8 mouse cellular contexts compared by ENCODE assay signal in genomic region chr2:30782312-30783290, GRCm38 (mm10). TPM values are rescaled to one million over a fixed set of nuclear protein-coding genes. Genes with fewer than 3 reads are reported as not detected.
DNase-seq lines count a peak whose midpoint lies in the region; ATAC-seq and TF ChIP-seq lines count a peak whose summit lies in the region.

No protein-coding gene starts in this region.

- peak overlapping the region; percentile 33 to 47; a peak in 3 of 4 replicates for H3K4me3 ChIP-seq in MEL (ENCODE audit: control insufficient read depth in 1 of 2, insufficient read depth in 1 of 2, low read depth in 2 of 2, low read length in 2 of 2)
- H3K4me3 ChIP-seq in embryonic facial prominence, embryonic 10.5 days = peak overlapping the region; percentile 53
- no peak overlapping the region for H3K4me3 ChIP-seq in hindbrain, embryonic 11.5 days (ENCODE audit: low read depth, low read length)
- H3K4me3 ChIP-seq in liver, embryonic 16.5 days (ENCODE audit: low read depth, low read length) = no peak overlapping the region

- no peaks in the 10 kb centered on the region for H3K9me3 ChIP-seq in MEL (replicated peaks; ENCODE audit: insufficient read depth, low read length)
- no peaks in the 10 kb centered on the region for H3K9me3 ChIP-seq in embryonic facial prominence, embryonic 10.5 days
- H3K9me3 ChIP-seq in hindbrain, embryonic 11.5 days (ENCODE audit: control insufficient read depth, low read length) = no peaks in the 10 kb centered on the region
- H3K9me3 ChIP-seq in liver, embryonic 16.5 days (replicated peaks; ENCODE audit: control insufficient read depth, low read length) = no peaks in the 10 kb centered on the region

- ATAC-seq in hindbrain, embryonic 11.5 days (ENCODE audit: low FRiP score) = no peak
- no peak for ATAC-seq in liver, embryonic 16.5 days (ENCODE audit: low read depth)
- no peak for ATAC-seq in activated CD4-positive, CD25-positive, alpha-beta regulatory T cell, adult 4 months

- TF ChIP-seq RAD21 in MEL (IDR thresholded peaks at IDR 0.05; ENCODE audit: low read depth, low read length) = no peak

- TF ChIP-seq POLR2A in MEL (IDR thresholded peaks at IDR 0.05; ENCODE audit: control insufficient read depth in 1 of 2, insufficient read depth in 1 of 2, low read depth in 1 of 2, low read length in 2 of 2, poor library complexity in 1 of 2) = no peak

- DNase-seq in MEL (ENCODE audit: low read depth, low spot score) = no peak
- no peak for DNase-seq in embryonic facial prominence, embryonic 10.5 days (ENCODE audit: low spot score)
- DNase-seq in hindbrain, embryonic 11.5 days (ENCODE audit: low spot score) = no peak
- no peak for DNase-seq in spleen, adult 18-20 months
- no peak for DNase-seq in lung, postnatal 14 days
- no peak for DNase-seq in layer of hippocampus, postnatal 36 days

- H3K9ac ChIP-seq in MEL (ENCODE audit: control insufficient read depth, low read depth, low read length, poor library complexity, severe bottlenecking) = peak overlapping the region; percentile 55
- peak overlapping the region; percentile 48 for H3K9ac ChIP-seq in hindbrain, embryonic 11.5 days (ENCODE audit: low read depth, low read length)
- H3K9ac ChIP-seq in liver, embryonic 16.5 days (ENCODE audit: low read depth, low read length) = peak overlapping the region; percentile 22; the same call in 1 of the 2 replicates

- no peaks in the 10 kb centered on the region for H3K36me3 ChIP-seq in MEL (ENCODE audit: control insufficient read depth in 1 of 2, insufficient read depth in 2 of 2, low read length in 2 of 2)
- H3K36me3 ChIP-seq in embryonic facial prominence, embryonic 10.5 days (replicated peaks) = no peaks in the 10 kb centered on the region
- H3K36me3 ChIP-seq in hindbrain, embryonic 11.5 days (ENCODE audit: control insufficient read depth, insufficient read depth, low read length) = no peaks in the 10 kb centered on the region
- H3K36me3 ChIP-seq in liver, embryonic 16.5 days (ENCODE audit: control insufficient read depth, insufficient read depth) = no peaks in the 10 kb centered on the region

- H3K4me1 ChIP-seq in MEL (ENCODE audit: control insufficient read depth in 1 of 2, insufficient read depth in 2 of 2, low read length in 2 of 2) = peaks cover 0 to 9% of the 10 kb centered on the region in 2 experiments; a peak in 3 of 4 replicates
- peaks cover 87% of the 10 kb centered on the region for H3K4me1 ChIP-seq in embryonic facial prominence, embryonic 10.5 days
- H3K4me1 ChIP-seq in hindbrain, embryonic 11.5 days (replicated peaks; ENCODE audit: control insufficient read depth, insufficient read depth, low read length) = peaks cover 23% of the 10 kb centered on the region
- H3K4me1 ChIP-seq in liver, embryonic 16.5 days (ENCODE audit: control insufficient read depth, low read depth, low read length) = peaks cover 16% of the 10 kb centered on the region

- no peak for TF ChIP-seq EP300 in MEL (IDR thresholded peaks at IDR 0.05; ENCODE audit: low read depth in 1 of 2, low read length in 2 of 2)

- H3K4me2 ChIP-seq in hindbrain, embryonic 11.5 days (replicated peaks; ENCODE audit: low read depth, low read length) = no peak overlapping the region; the same call in 1 of the 2 replicates
- H3K4me2 ChIP-seq in liver, embryonic 16.5 days (ENCODE audit: low read depth, low read length) = peak overlapping the region; percentile 61

- TF ChIP-seq CTCF in MEL (IDR thresholded peaks at IDR 0.05 in 2 of 3, conservative IDR thresholded peaks at IDR 0.05 in 1 of 3; ENCODE audit: control insufficient read depth in 1 of 3, insufficient read depth in 1 of 3, low read depth in 2 of 3, low read length in 3 of 3, poor library complexity in 1 of 3, severe bottlenecking in 1 of 3) = no peak

- H3K27ac ChIP-seq in MEL (ENCODE audit: control insufficient read depth, low read depth, low read length) = no peak overlapping the region
- H3K27ac ChIP-seq in embryonic facial prominence, embryonic 10.5 days (replicated peaks) = peak overlapping the region; percentile 90
- H3K27ac ChIP-seq in hindbrain, embryonic 11.5 days (ENCODE audit: low read depth, low read length) = peak overlapping the region; percentile 14
- H3K27ac ChIP-seq in liver, embryonic 16.5 days (ENCODE audit: low read length) = no peak overlapping the region

- no peaks in the 10 kb centered on the region for H3K79me2 ChIP-seq in MEL (ENCODE audit: control insufficient read depth, insufficient read depth, low read length, poor library complexity)

- 79% methylated on average over 8 of the region's 8 CpGs for WGBS in embryonic facial prominence, embryonic 10.5 days
- 79% methylated on average over 8 of the region's 8 CpGs for WGBS in hindbrain, embryonic 11.5 days
- WGBS in liver, embryonic 16.5 days (ENCODE audit: insufficient replicate concordance) = 63% methylated on average over 8 of the region's 8 CpGs

- H3K27me3 ChIP-seq in MEL (ENCODE audit: control insufficient read depth in 1 of 2, insufficient read depth in 2 of 2, low read length in 2 of 2) = no peaks in the 10 kb centered on the region
- 0 out of 2 replicates have a peak, but pooled peaks cover 5% of the 10 kb centered on the region for H3K27me3 ChIP-seq in embryonic facial prominence, embryonic 10.5 days (replicated peaks; ENCODE audit: low read depth, poor library complexity, severe bottlenecking)
- no peaks in the 10 kb centered on the region for H3K27me3 ChIP-seq in hindbrain, embryonic 11.5 days (ENCODE audit: control insufficient read depth, insufficient read depth, low read length)
- H3K27me3 ChIP-seq in liver, embryonic 16.5 days (ENCODE audit: control insufficient read depth, insufficient read depth, low read depth, low read length) = peaks cover 15% of the 10 kb centered on the region

TF ChIP-seq in MEL, 35 proteins besides CTCF, POLR2A, EP300 and RAD21:
- TF ChIP-seq TBP (IDR thresholded peaks at IDR 0.05; ENCODE audit: low read depth, low read length) = no peak
- no peak for TF ChIP-seq MYC (IDR thresholded peaks at IDR 0.05; ENCODE audit: low read depth, low read length)
- no peak for TF ChIP-seq GABPA (IDR thresholded peaks at IDR 0.05; ENCODE audit: low read depth, low read length)
- no peak for TF ChIP-seq MYB (IDR thresholded peaks at IDR 0.05; ENCODE audit: low read depth, low read length)
- no peak for TF ChIP-seq SIN3A (IDR thresholded peaks at IDR 0.05; ENCODE audit: low read length)
- no peak for TF ChIP-seq KAT2A (conservative IDR thresholded peaks at IDR 0.05; ENCODE audit: low read depth, low read length)
- no peak for TF ChIP-seq NRF1 (IDR thresholded peaks at IDR 0.05; ENCODE audit: insufficient read depth, low read depth, low read length, poor library complexity, severe bottlenecking)
- no peak for TF ChIP-seq ELF1 (IDR thresholded peaks at IDR 0.05; ENCODE audit: low read depth, low read length)

RNA-seq across cellular contexts. Expression of gene 1700001O22Rik, which starts 20.9 kb away (rescaled TPM):
- 0.50 TPM in 1 of 2 replicates, not detected in the other for total RNA-seq in MEL (2012; rRNA removed)
- polyA plus RNA-seq in MEL (2012; ENCODE audit: insufficient read depth in 1 of 2, insufficient read length in 2 of 2, low read depth in 1 of 2, low replicate concordance in 2 of 2, missing spikeins in 1 of 2) = 1 to 10 TPM in 1 of 2 experiments, not detected in 1; 1.8 TPM
- 2.4 and 3.1 TPM in 2 replicates for polyA plus RNA-seq in embryonic facial prominence, embryonic 10.5 days (2016; fragmentation: Nextera tagmentation; extraction: Ambion mirVana)
- 2.7 and 4.0 TPM in 2 replicates for polyA plus RNA-seq in hindbrain, embryonic 11.5 days (2014; fragmentation: Nextera tagmentation; extraction: Ambion mirVana)
- 0.09 TPM in 1 of 2 replicates, not detected in the other for polyA plus RNA-seq in liver, embryonic 16.5 days (2015; fragmentation: Nextera tagmentation; extraction: Ambion mirVana)
- under 1 TPM; 0.73 to 0.76 TPM for polyA plus RNA-seq in activated CD4-positive, CD25-positive, alpha-beta regulatory T cell, adult 4 months (2017; shearing (Covaris generic))
- total RNA-seq in layer of hippocampus, postnatal 36 days (2021) = 1 to 10 TPM; 4.8 to 5.6 TPM

RNA-seq across cellular contexts. Expression of gene Ntmt1, which starts 25.0 kb away (rescaled TPM):
- total RNA-seq in MEL (2012; rRNA removed) = 66.3 and 83.2 TPM in 2 replicates
- 10 to 100 TPM in 1 of 2 experiments, not detected in 1; 58.9 TPM for polyA plus RNA-seq in MEL (2012; ENCODE audit: insufficient read depth in 1 of 2, insufficient read length in 2 of 2, low read depth in 1 of 2, low replicate concordance in 2 of 2, missing spikeins in 1 of 2)
- polyA plus RNA-seq in embryonic facial prominence, embryonic 10.5 days (2016; fragmentation: Nextera tagmentation; extraction: Ambion mirVana) = 134 and 135 TPM in 2 replicates
- 108 and 110 TPM in 2 replicates for polyA plus RNA-seq in hindbrain, embryonic 11.5 days (2014; fragmentation: Nextera tagmentation; extraction: Ambion mirVana)
- polyA plus RNA-seq in liver, embryonic 16.5 days (2015; fragmentation: Nextera tagmentation; extraction: Ambion mirVana) = 23.2 and 24.9 TPM in 2 replicates
- 10 to 100 TPM; 28.2 to 38.9 TPM for polyA plus RNA-seq in activated CD4-positive, CD25-positive, alpha-beta regulatory T cell, adult 4 months (2017; shearing (Covaris generic))
- total RNA-seq in layer of hippocampus, postnatal 36 days (2021) = 10 to 100 TPM; 31.3 to 37.4 TPM

RNA-seq across cellular contexts. Expression of gene Asb6, which starts 47.5 kb away (rescaled TPM):
- 38.5 and 50.1 TPM in 2 replicates for total RNA-seq in MEL (2012; rRNA removed)
- 10 to 100 TPM in 1 of 2 experiments, not detected in 1; 54.6 TPM for polyA plus RNA-seq in MEL (2012; ENCODE audit: insufficient read depth in 1 of 2, insufficient read length in 2 of 2, low read depth in 1 of 2, low replicate concordance in 2 of 2, missing spikeins in 1 of 2)
- polyA plus RNA-seq in embryonic facial prominence, embryonic 10.5 days (2016; fragmentation: Nextera tagmentation; extraction: Ambion mirVana) = 53.9 and 56.0 TPM in 2 replicates
- 26.0 and 28.5 TPM in 2 replicates for polyA plus RNA-seq in hindbrain, embryonic 11.5 days (2014; fragmentation: Nextera tagmentation; extraction: Ambion mirVana)
- 27.8 and 29.1 TPM in 2 replicates for polyA plus RNA-seq in liver, embryonic 16.5 days (2015; fragmentation: Nextera tagmentation; extraction: Ambion mirVana)
- polyA plus RNA-seq in activated CD4-positive, CD25-positive, alpha-beta regulatory T cell, adult 4 months (2017; shearing (Covaris generic)) = 10 to 100 TPM; 27.4 to 36.2 TPM
- 10 to 100 TPM; 38.4 to 40.6 TPM for total RNA-seq in layer of hippocampus, postnatal 36 days (2021)

RNA-seq across cellular contexts. Expression of gene Prrx2, which starts 52.2 kb away (rescaled TPM):
- not detected in 2 replicates for total RNA-seq in MEL (2012; rRNA removed)
- polyA plus RNA-seq in MEL (2012; ENCODE audit: insufficient read depth in 1 of 2, insufficient read length in 2 of 2, low read depth in 1 of 2, low replicate concordance in 2 of 2, missing spikeins in 1 of 2) = not detected
- polyA plus RNA-seq in embryonic facial prominence, embryonic 10.5 days (2016; fragmentation: Nextera tagmentation; extraction: Ambion mirVana) = 87.6 and 94.6 TPM in 2 replicates
- polyA plus RNA-seq in hindbrain, embryonic 11.5 days (2014; fragmentation: Nextera tagmentation; extraction: Ambion mirVana) = 36.7 and 39.7 TPM in 2 replicates
- 0.18 TPM in 1 of 2 replicates, not detected in the other for polyA plus RNA-seq in liver, embryonic 16.5 days (2015; fragmentation: Nextera tagmentation; extraction: Ambion mirVana)
- not detected for polyA plus RNA-seq in activated CD4-positive, CD25-positive, alpha-beta regulatory T cell, adult 4 months (2017; shearing (Covaris generic))
- total RNA-seq in layer of hippocampus, postnatal 36 days (2021) = 1 to 10 TPM in 1 of 2 experiments, under 1 TPM in 1; 0.92 to 2.1 TPM

Comparison
In these comparisons a context has a peak if more than half of its experiments do, and no peak if none do; other contexts are left out.
1. H3K27ac ChIP-seq: peak in embryonic facial prominence, embryonic 10.5 days (single experiment) and hindbrain, embryonic 11.5 days (single experiment); none in MEL (single experiment) and liver, embryonic 16.5 days (single experiment).
2. H3K4me3 ChIP-seq: peak in MEL (2 of 2) and embryonic facial prominence, embryonic 10.5 days (single experiment); none in hindbrain, embryonic 11.5 days (single experiment) and liver, embryonic 16.5 days (single experiment).
3. Peak in every context shown above with its lines, with median percentiles within 50 percentile points of each other: H3K9ac ChIP-seq.